Mouse (Mus musculus): Measurements from ENCODE around the gene Ehd1.

Gene Ehd1

GRCm38 (mm10) chr19:6333761-6334595, 57.5 kb downstream of the Ehd1 start:
- DNase-seq (ENCODE audit: low read depth, low spot score): no peak

GRCm38 (mm10) chr19:6334673-6335457, 58.3 kb downstream of the Ehd1 start, which contains the start of gene Men1:
Gene Men1 (plus strand): TSS chr19:6334979.
- DNase-seq (ENCODE audit: low read depth, low spot score): peak; percentile 92

- DNase-seq (ENCODE audit: low read depth, low spot score): peak; percentile 37
Measured at GRCm38 (mm10) chr19:6335458-6335827, 58.9 kb downstream of the Ehd1 start.

- no peak for DNase-seq (ENCODE audit: low read depth, low spot score)
Measured at GRCm38 (mm10) chr19:6336920-6337319, 60.4 kb downstream of the Ehd1 start.

- DNase-seq (ENCODE audit: low read depth, low spot score): no peak
Measured at GRCm38 (mm10) chr19:6338171-6338570, 61.6 kb downstream of the Ehd1 start.

- no peak for DNase-seq (ENCODE audit: low read depth, low spot score)
Measured at GRCm38 (mm10) chr19:6338716-6339115, 62.2 kb downstream of the Ehd1 start.

GRCm38 (mm10) chr19:6339191-6339590, 62.7 kb downstream of the Ehd1 start:
- no peak for DNase-seq (ENCODE audit: low read depth, low spot score)

GRCm38 (mm10) chr19:6339890-6340504, 63.5 kb downstream of the Ehd1 start:
- peak; percentile 91 for DNase-seq (ENCODE audit: low read depth, low spot score)

- peak; percentile 93 for DNase-seq (ENCODE audit: low read depth, low spot score)
Measured at GRCm38 (mm10) chr19:6340524-6341452, 64.3 kb downstream of the Ehd1 start, which contains the start of gene Map4k2. Gene Map4k2 (plus strand): TSS chr19:6341135.

GRCm38 (mm10) chr19:6341453-6342077, 65.0 kb downstream of the Ehd1 start:
- no peak for DNase-seq (ENCODE audit: low read depth, low spot score)

GRCm38 (mm10) chr19:6342276-6342933, 65.9 kb downstream of the Ehd1 start:
- DNase-seq (ENCODE audit: low read depth, low spot score): peak; percentile 26

GRCm38 (mm10) chr19:6343066-6343925, 66.8 kb downstream of the Ehd1 start:
- DNase-seq (ENCODE audit: low read depth, low spot score): peak; percentile 56

- DNase-seq (ENCODE audit: low read depth, low spot score): no peak
Measured at GRCm38 (mm10) chr19:6343996-6344395, 67.5 kb downstream of the Ehd1 start.

GRCm38 (mm10) chr19:6346023-6346422, 69.5 kb downstream of the Ehd1 start:
- DNase-seq (ENCODE audit: low read depth, low spot score): no peak

- no peak for DNase-seq (ENCODE audit: low read depth, low spot score)
Measured at GRCm38 (mm10) chr19:6346661-6347060, 70.1 kb downstream of the Ehd1 start.

GRCm38 (mm10) chr19:6347615-6348014, 71.1 kb downstream of the Ehd1 start:
- no peak for DNase-seq (ENCODE audit: low read depth, low spot score)

- no peak for DNase-seq (ENCODE audit: low read depth, low spot score)
Measured at GRCm38 (mm10) chr19:6348717-6349116, 72.2 kb downstream of the Ehd1 start.

- no peak for DNase-seq (ENCODE audit: low read depth, low spot score)
Measured at GRCm38 (mm10) chr19:6349215-6349983, 72.9 kb downstream of the Ehd1 start.

All from CD4-positive helper T cell, adult 2 months (primary cell).